In genomic region chr14:54544703-54545102, GRCm38 (mm10) we compare ENCODE assay signal across 35 mouse cellular contexts.
"Had no signal": no experiment of that assay in that cellular context is flagged by ENCODE, and none has a peak within 500 bp of the region (broad histone marks: within the 10 kb centered on the region; RNA-seq: fewer than 3 reads in every experiment).

No protein-coding gene starts in this region.

- H3K27me3 ChIP-seq: heart, embryonic 12.5 days; heart, embryonic 13.5 days; heart, embryonic 15.5 days; hindbrain, embryonic 12.5 days; hindbrain, embryonic 13.5 days; hindbrain, embryonic 15.5 days; intestine, embryonic 15.5 days; kidney, embryonic 15.5 days had no signal

- H3K4me2 ChIP-seq: heart, embryonic 11.5 days; heart, embryonic 12.5 days; heart, embryonic 13.5 days; heart, embryonic 15.5 days; hindbrain, embryonic 12.5 days; hindbrain, embryonic 13.5 days; hindbrain, embryonic 14.5 days; hindbrain, embryonic 15.5 days; intestine, embryonic 15.5 days; kidney, embryonic 15.5 days had no signal

- H3K4me1 ChIP-seq: heart, embryonic 13.5 days; heart, embryonic 15.5 days; hindbrain, embryonic 12.5 days; hindbrain, embryonic 13.5 days; hindbrain, embryonic 15.5 days; intestine, embryonic 15.5 days had no signal

- DNase-seq: heart, postnatal 10 days; heart, postnatal 14 days; heart, postnatal 36 days; heart, postnatal 4 days; kidney, adult 11 months; kidney, adult 18-20 months; kidney, adult 2 months; kidney, adult 8-10 months; kidney, adult 9 months; kidney, postnatal 10 days; kidney, postnatal 14 days; kidney, postnatal 25 days; kidney, postnatal 36 days; kidney, postnatal 4 days; layer of hippocampus, adult 9-11 months; layer of hippocampus, postnatal 36 days had no signal

- H3K9me3 ChIP-seq: heart, embryonic 10.5 days; heart, embryonic 12.5 days; heart, embryonic 13.5 days; heart, embryonic 15.5 days; hindbrain, embryonic 10.5 days; hindbrain, embryonic 12.5 days; hindbrain, embryonic 13.5 days; hindbrain, embryonic 15.5 days; intestine, embryonic 15.5 days; kidney, embryonic 15.5 days had no signal

- ATAC-seq: hindbrain, embryonic 16.5 days; hindbrain, postnatal 0 days; inflammation-experienced regulatory T-cells, adult 6 months; intestine, embryonic 15.5 days; intestine, embryonic 16.5 days; intestine, postnatal 0 days had no signal

- H3K9ac ChIP-seq: heart, embryonic 12.5 days; heart, embryonic 13.5 days; heart, embryonic 15.5 days; hindbrain, embryonic 12.5 days; hindbrain, embryonic 13.5 days; hindbrain, embryonic 14.5 days; hindbrain, embryonic 15.5 days; intestine, embryonic 15.5 days; kidney, embryonic 15.5 days had no signal

- H3K27ac ChIP-seq: heart, embryonic 10.5 days; heart, embryonic 13.5 days; heart, embryonic 15.5 days; hindbrain, embryonic 10.5 days; hindbrain, embryonic 12.5 days; hindbrain, embryonic 13.5 days; hindbrain, embryonic 14.5 days; hindbrain, embryonic 15.5 days; hindbrain, postnatal 0 days; intestine, embryonic 15.5 days; kidney, embryonic 15.5 days; kidney, postnatal 0 days; layer of hippocampus, adult 2 months had no signal

- H3K4me3 ChIP-seq: heart, embryonic 10.5 days; heart, embryonic 12.5 days; heart, embryonic 13.5 days; heart, embryonic 15.5 days; hindbrain, embryonic 10.5 days; hindbrain, embryonic 12.5 days; hindbrain, embryonic 13.5 days; hindbrain, embryonic 15.5 days; intestine, embryonic 15.5 days; kidney, embryonic 15.5 days; layer of hippocampus, adult 2 months had no signal
